In genomic region chr4:98864094-98864493, GRCm38 (mm10) we compare ENCODE assay signal across 36 mouse cellular contexts. TPM values are rescaled to one million over a fixed set of nuclear protein-coding genes. Genes with fewer than 3 reads are reported as not detected.
DNase-seq lines count a peak whose midpoint lies in the region; ATAC-seq and TF ChIP-seq lines count a peak whose summit lies in the region.
"Had no signal": no experiment of that assay in that cellular context is flagged by ENCODE, and none has a peak within 500 bp of the region (broad histone marks: within the 10 kb centered on the region; RNA-seq: fewer than 3 reads in every experiment).

No protein-coding gene starts in this region.

- H3K4me3 ChIP-seq in kidney, adult 2 months (ENCODE audit: insufficient read depth, low read depth, low read length), result no peak overlapping the region
- no peak overlapping the region for H3K4me3 ChIP-seq in ES-Bruce4 (ENCODE audit: low read depth, low read length)
- no peak overlapping the region for H3K4me3 ChIP-seq in ES-E14 (ENCODE audit: insufficient read depth in 1 of 2, low read depth in 1 of 2, low read length in 2 of 2, poor library complexity in 1 of 2, severe bottlenecking in 1 of 2)
- no peak overlapping the region for H3K4me3 ChIP-seq in intestine, postnatal 0 days (ENCODE audit: low read depth, low read length)
- H3K4me3 ChIP-seq: forebrain, embryonic 10.5 days; forebrain, embryonic 13.5 days; gastrocnemius, adult 2 months; heart, embryonic 12.5 days; heart, embryonic 15.5 days had no signal

- H3K9ac ChIP-seq in ES-Bruce4 (ENCODE audit: low read depth, poor library complexity, severe bottlenecking), result no peak overlapping the region
- no peak overlapping the region for H3K9ac ChIP-seq in ES-E14 (ENCODE audit: insufficient read depth, low read depth, low read length, poor library complexity, severe bottlenecking)
- no peak overlapping the region for H3K9ac ChIP-seq in intestine, postnatal 0 days (ENCODE audit: low read depth, low read length)
- H3K9ac ChIP-seq: forebrain, embryonic 13.5 days; forebrain, postnatal 0 days; heart, embryonic 12.5 days; heart, embryonic 15.5 days; hindbrain, embryonic 14.5 days had no signal

- TF ChIP-seq EP300 in ES-Bruce4 (IDR thresholded peaks at IDR 0.05; ENCODE audit: insufficient read depth, low read depth, low read length), result 0 out of 2 replicates have a peak, but pooled peaks have one; percentile 30

- H3K36me3 ChIP-seq in kidney, adult 2 months (ENCODE audit: control insufficient read depth, insufficient read depth, low read length), result no peaks in the 10 kb centered on the region
- H3K36me3 ChIP-seq in ES-Bruce4 (ENCODE audit: control insufficient read depth, insufficient read depth, low read length, poor library complexity, severe bottlenecking), result no peaks in the 10 kb centered on the region
- H3K36me3 ChIP-seq in ES-E14 (ENCODE audit: control insufficient read depth, insufficient read depth, low read length, poor library complexity, severe bottlenecking), result no peaks in the 10 kb centered on the region
- H3K36me3 ChIP-seq in intestine, postnatal 0 days (ENCODE audit: control insufficient read depth, insufficient read depth), result no peaks in the 10 kb centered on the region
- H3K36me3 ChIP-seq: forebrain, embryonic 10.5 days; G1E; heart, embryonic 12.5 days; heart, embryonic 15.5 days had no signal

- H3K4me1 ChIP-seq in kidney, adult 2 months (ENCODE audit: control insufficient read depth, insufficient read depth, low read length), result no peaks in the 10 kb centered on the region
- H3K4me1 ChIP-seq in ES-Bruce4 (ENCODE audit: control insufficient read depth, insufficient read depth, low read length) (peaks cover 2% of the 10 kb centered on the region), ES-E14 (ENCODE audit: control insufficient read depth in 2 of 2, insufficient read depth in 2 of 2, low read length in 2 of 2, poor library complexity in 1 of 2) (peaks cover 1 to 6% of the 10 kb centered on the region in 2 experiments; a peak in 2 of 4 replicates)
- H3K4me1 ChIP-seq in intestine, postnatal 0 days (replicated peaks; ENCODE audit: control insufficient read depth, insufficient read depth, low read length), result no peaks in the 10 kb centered on the region
- H3K4me1 ChIP-seq: forebrain, embryonic 10.5 days; forebrain, embryonic 13.5 days; heart, embryonic 12.5 days; heart, embryonic 15.5 days had no signal

- in situ Hi-C loops in ES-E14 (cut with MboI; ENCODE audit: low sequenced_read_pairs in 2 of 2, unreplicated experiment in 2 of 2), result no loop called here

- no peak for DNase-seq in kidney, adult 2 months
- no peak for DNase-seq in kidney, postnatal 36 days
- peak; percentile 62 for DNase-seq in ES-E14 (ENCODE audit: low read depth, low spot score)
- DNase-seq in yolk sac, embryonic 10.5 days (ENCODE audit: low spot score), result peak; percentile 54
- no peak for DNase-seq in cerebellum, adult 11 months
- DNase-seq: adrenal gland, adult 8-10 months; adrenal gland, postnatal 25 days; B cell, adult 2 months; cerebellum, adult 18-20 months; cerebellum, adult 9-10 months; cerebellum, postnatal 14 days; forebrain, postnatal 0 days; gastrocnemius, adult 2 months; gastrocnemius, postnatal 14 days; heart, adult 18-20 months; heart, postnatal 10 days; heart, postnatal 36 days had no signal

- TF ChIP-seq POLR2A in kidney, adult 2 months (IDR thresholded peaks at IDR 0.05; ENCODE audit: low read depth, low read length), result no peak
- TF ChIP-seq POLR2A in ES-Bruce4 (IDR thresholded peaks at IDR 0.05; ENCODE audit: insufficient read depth, low read length), result no peak

- H3K27me3 ChIP-seq in kidney, adult 2 months (replicated peaks; ENCODE audit: control insufficient read depth, insufficient read depth, low read length), result no peaks in the 10 kb centered on the region
- H3K27me3 ChIP-seq in ES-Bruce4 (ENCODE audit: control insufficient read depth, insufficient read depth, low read length, poor library complexity, severe bottlenecking), result no peaks in the 10 kb centered on the region
- H3K27me3 ChIP-seq in intestine, postnatal 0 days (replicated peaks; ENCODE audit: control insufficient read depth, insufficient read depth, low read length), result no peaks in the 10 kb centered on the region
- H3K27me3 ChIP-seq: CH12.LX; forebrain, embryonic 13.5 days; heart, embryonic 12.5 days; heart, embryonic 15.5 days; Patski had no signal

- H3K27ac ChIP-seq in kidney, adult 2 months (ENCODE audit: insufficient read depth, low read depth, low read length), result peak overlapping the region; percentile 9; the same call in 1 of the 2 replicates
- H3K27ac ChIP-seq in ES-Bruce4 (ENCODE audit: insufficient read depth, low read length), result peak overlapping the region; percentile 96
- H3K27ac ChIP-seq in ES-E14 (ENCODE audit: insufficient read depth, low read depth, low read length, poor library complexity, severe bottlenecking), result peak overlapping the region; percentile 75; the same call in 1 of the 2 replicates
- no peak overlapping the region for H3K27ac ChIP-seq in intestine, postnatal 0 days (ENCODE audit: low read depth, low read length)
- H3K27ac ChIP-seq: forebrain, embryonic 10.5 days; forebrain, embryonic 13.5 days; gastrocnemius, adult 2 months; heart, embryonic 15.5 days; hindbrain, embryonic 14.5 days; hindbrain, postnatal 0 days had no signal

- H3K4me2 ChIP-seq in intestine, postnatal 0 days (replicated peaks; ENCODE audit: low read depth), result no peak overlapping the region
- H3K4me2 ChIP-seq: forebrain, embryonic 13.5 days; heart, embryonic 12.5 days; heart, embryonic 15.5 days; hindbrain, embryonic 14.5 days had no signal

- H3K9me3 ChIP-seq in ES-Bruce4 (replicated peaks; ENCODE audit: control insufficient read depth, insufficient read depth, low read length, poor library complexity, severe bottlenecking), result peaks cover 13% of the 10 kb centered on the region; the same call in 1 of the 2 replicates
- no peaks in the 10 kb centered on the region for H3K9me3 ChIP-seq in ES-E14 (ENCODE audit: control insufficient read depth, insufficient read depth, low read depth, low read length)
- H3K9me3 ChIP-seq in intestine, postnatal 0 days (ENCODE audit: control insufficient read depth), result 0 out of 2 replicates have a peak, but pooled peaks cover 6% of the 10 kb centered on the region
- H3K9me3 ChIP-seq: heart, embryonic 15.5 days had no signal

- TF ChIP-seq CTCF in kidney, adult 2 months (conservative IDR thresholded peaks at IDR 0.05; ENCODE audit: insufficient read depth, insufficient read length, low read depth, low read length), result no peak
- TF ChIP-seq CTCF in ES-Bruce4 (IDR thresholded peaks at IDR 0.05; ENCODE audit: low read depth, low read length), result no peak
- TF ChIP-seq CTCF in intestine, postnatal 0 days (IDR thresholded peaks at IDR 0.05; ENCODE audit: low read depth), result no peak

- WGBS in kidney, adult 2 months, result 22% methylated on average over 1 of the region's 2 CpGs
- 20% methylated on average over 1 of the region's 2 CpGs for WGBS in intestine, postnatal 0 days

- no peak for ATAC-seq in intestine, postnatal 0 days
- ATAC-seq: activated CD4-positive, CD25-positive, alpha-beta regulatory T cell, adult 4 months; forebrain, embryonic 13.5 days; forebrain, postnatal 0 days; hindbrain, postnatal 0 days; inflammation-experienced regulatory T-cells, adult 6 months; Patski had no signal

TF ChIP-seq in ES-E14, 5 proteins besides CTCF, POLR2A, EP300 and RAD21:
- TF ChIP-seq HCFC1 (IDR thresholded peaks at IDR 0.05; ENCODE audit: borderline replicate concordance, insufficient read depth, low read length) (no peak), ZNF384 (IDR thresholded peaks at IDR 0.05; ENCODE audit: low read depth, low read length) (no peak), CHD2 (IDR thresholded peaks at IDR 0.05; ENCODE audit: low read depth, low read length) (no peak), ZC3H11A (IDR thresholded peaks at IDR 0.05; ENCODE audit: borderline replicate concordance, low read depth, low read length) (no peak), MAFK (IDR thresholded peaks at IDR 0.05; ENCODE audit: insufficient read depth, low read depth, low read length) (no peak)
TF ChIP-seq in ES-E14: peak in this region for 0.

RNA-seq across cellular contexts. Expression of gene I0C0044D17Rik, which starts 40.5 kb away (rescaled TPM):
- not detected in 2 replicates for polyA plus RNA-seq in kidney, adult 2 months (2012; rRNA removed)
- polyA plus RNA-seq in ES-Bruce4 (2011; ENCODE audit: insufficient read depth, insufficient read length, low read depth, missing spikeins), result not detected in 2 replicates
- total RNA-seq in ES-E14 (2012; rRNA removed), result 0.13 TPM in 1 of 2 replicates, not detected in the other
- not detected in 2 replicates for polyA plus RNA-seq in intestine, postnatal 0 days (2015; fragmentation: Nextera tagmentation; extraction: Ambion mirVana)
- total RNA-seq: adrenal gland, adult 8-10 months; adrenal gland, postnatal 25 days; CH12.LX; forebrain, postnatal 0 days; G1E; gastrocnemius, adult 2 months; gastrocnemius, postnatal 14 days; gastrocnemius, postnatal 4 days; heart, adult 18-20 months; heart, postnatal 10 days; heart, postnatal 36 days; hindbrain, postnatal 0 days had no signal
- polyA plus RNA-seq: activated CD4-positive, CD25-positive, alpha-beta regulatory T cell, adult 4 months; brain, embryonic 14.5 days; embryonic facial prominence, embryonic 11.5 days; embryonic facial prominence, embryonic 14.5 days; forebrain, embryonic 10.5 days; forebrain, embryonic 13.5 days; forebrain, postnatal 0 days; frontal cortex, adult 2 months; G1E; heart, embryonic 12.5 days; heart, embryonic 15.5 days; hindbrain, embryonic 11.5 days; hindbrain, embryonic 14.5 days; hindbrain, postnatal 0 days; inflammation-experienced regulatory T-cells, adult 6 months; Patski had no signal

RNA-seq across cellular contexts. Expression of gene Kank4, which starts 46.8 kb away (rescaled TPM):
- 3.2 and 3.5 TPM in 2 replicates for polyA plus RNA-seq in kidney, adult 2 months (2012; rRNA removed)
- 2.1 and 2.4 TPM in 2 replicates for polyA plus RNA-seq in ES-Bruce4 (2011; ENCODE audit: insufficient read depth, insufficient read length, low read depth, missing spikeins)
- total RNA-seq in ES-E14 (2012; rRNA removed), result 4.0 and 5.4 TPM in 2 replicates
- 0.31 and 0.34 TPM in 2 replicates for polyA plus RNA-seq in intestine, postnatal 0 days (2015; fragmentation: Nextera tagmentation; extraction: Ambion mirVana)
- total RNA-seq: CH12.LX had no signal
- polyA plus RNA-seq: activated CD4-positive, CD25-positive, alpha-beta regulatory T cell, adult 4 months; G1E; inflammation-experienced regulatory T-cells, adult 6 months; Patski had no signal

RNA-seq across cellular contexts. Expression of gene Usp1, which starts 59.5 kb away (rescaled TPM):
- polyA plus RNA-seq in kidney, adult 2 months (2012; rRNA removed), result 21.2 and 34.0 TPM in 2 replicates
- polyA plus RNA-seq in ES-Bruce4 (2011; ENCODE audit: insufficient read depth, insufficient read length, low read depth, missing spikeins), result 75.5 and 80.1 TPM in 2 replicates
- 40.8 and 47.3 TPM in 2 replicates for total RNA-seq in ES-E14 (2012; rRNA removed)
- polyA plus RNA-seq in intestine, postnatal 0 days (2015; fragmentation: Nextera tagmentation; extraction: Ambion mirVana), result 42.2 and 51.0 TPM in 2 replicates

Comparison
In these comparisons a context has a peak if more than half of its experiments do, and no peak if none do; other contexts are left out.
1. DNase-seq: peak in ES-E14 (single experiment) and yolk sac, embryonic 10.5 days (single experiment); none in kidney, adult 2 months (single experiment), kidney, postnatal 36 days (0 of 2) and cerebellum, adult 11 months (single experiment).